In the genomic region with DNA sequence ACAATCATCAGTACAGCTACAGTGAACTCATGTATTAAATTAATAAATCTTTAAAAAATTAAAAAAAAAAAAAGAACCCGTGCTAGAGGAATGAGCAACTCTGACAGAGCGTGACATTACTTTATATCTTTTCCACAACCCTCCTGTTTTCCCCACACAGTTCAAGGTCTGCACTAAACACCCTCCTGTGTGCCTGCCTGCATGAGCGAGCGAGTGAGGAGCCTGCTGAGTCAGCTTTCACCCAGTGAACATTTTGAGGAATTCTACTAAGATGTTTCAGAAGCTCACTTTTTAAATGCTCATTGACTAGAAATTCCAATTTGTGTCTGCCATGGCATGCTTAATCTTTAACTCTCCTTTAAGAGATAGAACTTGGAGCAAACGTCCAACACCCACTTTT, we compare ENCODE assay signal across 25 mouse cellular contexts.
DNase-seq lines count a peak whose midpoint lies in the region; ATAC-seq and TF ChIP-seq lines count a peak whose summit lies in the region.
"Had no signal": no experiment of that assay in that cellular context is flagged by ENCODE, and none has a peak within 500 bp of the region (broad histone marks: within the 10 kb centered on the region; RNA-seq: fewer than 3 reads in every experiment).

No protein-coding gene starts in this region.

- CTCF ChIA-PET in Patski (lab: Charles Lee): interaction anchor here (0.8 kb wide), 1 partner anchor 9 kb away, joined by 4 read pairs; no protein-coding TSS in a partner anchor

- no peaks in the 10 kb centered on the region for H3K9me3 ChIP-seq in heart, embryonic 11.5 days (replicated peaks; ENCODE audit: control insufficient read depth, low read length)
- no peaks in the 10 kb centered on the region for H3K9me3 ChIP-seq in liver, postnatal 0 days (ENCODE audit: low read length)
- H3K9me3 ChIP-seq: embryonic facial prominence, embryonic 10.5 days; embryonic facial prominence, embryonic 13.5 days; forebrain, embryonic 12.5 days; forebrain, embryonic 15.5 days; heart, embryonic 10.5 days; hindbrain, embryonic 12.5 days; hindbrain, embryonic 15.5 days had no signal

- H3K27me3 ChIP-seq in heart, embryonic 11.5 days (ENCODE audit: control insufficient read depth, insufficient read depth, low read length): no peaks in the 10 kb centered on the region
- no peaks in the 10 kb centered on the region for H3K27me3 ChIP-seq in Patski
- no peaks in the 10 kb centered on the region for H3K27me3 ChIP-seq in liver, postnatal 0 days (ENCODE audit: insufficient read depth, low read length)
- H3K27me3 ChIP-seq: embryonic facial prominence, embryonic 13.5 days; forebrain, embryonic 12.5 days; forebrain, embryonic 15.5 days; hindbrain, embryonic 12.5 days; hindbrain, embryonic 15.5 days had no signal

- H3K4me1 ChIP-seq in heart, embryonic 11.5 days (ENCODE audit: control insufficient read depth, insufficient read depth, low read length): no peaks in the 10 kb centered on the region
- H3K4me1 ChIP-seq in liver, postnatal 0 days (ENCODE audit: insufficient read depth): no peaks in the 10 kb centered on the region
- H3K4me1 ChIP-seq: embryonic facial prominence, embryonic 10.5 days; embryonic facial prominence, embryonic 13.5 days; forebrain, embryonic 12.5 days; forebrain, embryonic 15.5 days; heart, embryonic 10.5 days; hindbrain, embryonic 12.5 days; hindbrain, embryonic 15.5 days had no signal

- no peak overlapping the region for H3K27ac ChIP-seq in heart, embryonic 11.5 days (ENCODE audit: low read depth, low read length)
- H3K27ac ChIP-seq in liver, postnatal 0 days (ENCODE audit: low read depth): no peak overlapping the region
- H3K27ac ChIP-seq: embryonic facial prominence, embryonic 10.5 days; embryonic facial prominence, embryonic 13.5 days; forebrain, embryonic 12.5 days; forebrain, embryonic 15.5 days; heart, adult 2 months; heart, embryonic 10.5 days; hindbrain, embryonic 12.5 days; hindbrain, embryonic 15.5 days had no signal

- DNase-seq in heart, adult 11 months: peak; percentile 63
- peak; percentile 42 to 53 for DNase-seq in kidney, adult 8-10 months
- DNase-seq in kidney, postnatal 4 days: no peak
- DNase-seq in Patski (ENCODE audit: low read depth, low spot score): peak; percentile 25
- DNase-seq in kidney, postnatal 25 days: peak; percentile 62 to 71
- no peak for DNase-seq in liver, postnatal 0 days
- no peak for DNase-seq in cerebellum, adult 8-10 months
- DNase-seq: adrenal gland, adult 2 months; adrenal gland, postnatal 14 days; cerebellum, adult 11 months; cerebellum, adult 2 months; cerebellum, postnatal 10 days; cerebellum, postnatal 36 days; embryo, embryonic 11 days; gastrocnemius, postnatal 25 days; heart, adult 2 months had no signal

- 79% methylated on average over 5 of the region's 5 CpGs for WGBS in heart, embryonic 11.5 days (ENCODE audit: insufficient replicate concordance)
- 78% methylated on average over 5 of the region's 5 CpGs for WGBS in liver, postnatal 0 days (ENCODE audit: insufficient replicate concordance)

- TF ChIP-seq CTCF in Patski (IDR thresholded peaks at IDR 0.05): no peak
- no peak for TF ChIP-seq CTCF in liver, postnatal 0 days (IDR thresholded peaks at IDR 0.05; ENCODE audit: low read depth)

- POLR2A ChIA-PET in Patski (lab: Charles Lee): interaction anchor here (0.7 to 1.0 kb wide), 3 partner anchors 55 to 616 kb away, joined by 3 to 4 read pairs (median 3); no protein-coding TSS in a partner anchor

- no peak for ATAC-seq in heart, embryonic 11.5 days (replicated peaks; ENCODE audit: insufficient number of reproducible peaks, low FRiP score, low TSS enrichment)
- ATAC-seq in Patski: peak; percentile 39
- ATAC-seq in liver, postnatal 0 days: no peak
- ATAC-seq: forebrain, embryonic 15.5 days had no signal

- no peaks in the 10 kb centered on the region for H3K36me3 ChIP-seq in heart, embryonic 11.5 days (ENCODE audit: control insufficient read depth, insufficient read depth, low read length)
- peaks cover 15% of the 10 kb centered on the region for H3K36me3 ChIP-seq in liver, postnatal 0 days (replicated peaks; ENCODE audit: insufficient read depth, low read length)
- H3K36me3 ChIP-seq: embryonic facial prominence, embryonic 10.5 days; embryonic facial prominence, embryonic 13.5 days; forebrain, embryonic 12.5 days; forebrain, embryonic 15.5 days; hindbrain, embryonic 12.5 days; hindbrain, embryonic 15.5 days had no signal

- H3K4me3 ChIP-seq in heart, embryonic 11.5 days (ENCODE audit: low read depth, low read length): no peak overlapping the region
- no peak overlapping the region for H3K4me3 ChIP-seq in liver, postnatal 0 days (ENCODE audit: low read depth, low read length)
- H3K4me3 ChIP-seq: embryonic facial prominence, embryonic 10.5 days; embryonic facial prominence, embryonic 13.5 days; erythroblast, embryonic 14.5 days; forebrain, embryonic 12.5 days; forebrain, embryonic 15.5 days; heart, adult 2 months; heart, embryonic 10.5 days; hindbrain, embryonic 12.5 days; hindbrain, embryonic 15.5 days had no signal

- in situ Hi-C loops in Patski (cut with MboI; ENCODE audit: low pct_unique_long_range_greater_than_20kb): no loop called here

- H3K9ac ChIP-seq in heart, embryonic 11.5 days (ENCODE audit: low read depth, low read length): no peak overlapping the region
- no peak overlapping the region for H3K9ac ChIP-seq in liver, postnatal 0 days (replicated peaks)
- H3K9ac ChIP-seq: embryonic facial prominence, embryonic 13.5 days; forebrain, embryonic 12.5 days; forebrain, embryonic 15.5 days; hindbrain, embryonic 12.5 days; hindbrain, embryonic 15.5 days had no signal

- no peak for TF ChIP-seq EP300 in liver, postnatal 0 days (IDR thresholded peaks at IDR 0.05; ENCODE audit: low read depth)

- no peak overlapping the region for H3K4me2 ChIP-seq in heart, embryonic 11.5 days
- no peak overlapping the region for H3K4me2 ChIP-seq in liver, postnatal 0 days (ENCODE audit: low read depth, low read length)
- H3K4me2 ChIP-seq: embryonic facial prominence, embryonic 13.5 days; forebrain, embryonic 12.5 days; forebrain, embryonic 15.5 days; hindbrain, embryonic 12.5 days; hindbrain, embryonic 15.5 days had no signal

Comparison
In these comparisons a context has a peak if more than half of its experiments do, and no peak if none do; other contexts are left out.
1. DNase-seq: peak in heart, adult 11 months (single experiment), kidney, adult 8-10 months (2 of 2), Patski (single experiment) and kidney, postnatal 25 days (2 of 2); none in kidney, postnatal 4 days (0 of 2), liver, postnatal 0 days (single experiment) and cerebellum, adult 8-10 months (single experiment).